Mouse (Mus musculus) liver, embryonic 16.5 days (tissue): ENCODE data around the gene Tspoap1. TPM values are rescaled to one million over a fixed set of nuclear protein-coding genes. Genes with fewer than 3 reads are reported as not detected.

ENCODE experiments used
- ATAC-seq: fragments of 200-750 bp; cut with Nextera tagmentation; 2 replicates; pipeline ENCODE4 v1.8.0; 2017; ENCODE audit warnings: low read depth, mild to moderate bottlenecking, moderate number of reproducible peaks, moderate library complexity
- H3K27ac ChIP-seq: fragments of 300-500 bp; sonication (generic); 2 replicates; pipeline ENCODE4 v1.5.1; 2014; ENCODE audit warnings: mild to moderate bottlenecking, low read length
- H3K27me3 ChIP-seq: fragments of 300-500 bp; sonication (generic); 2 replicates; pipeline ENCODE4 v1.6.1; 2014; ENCODE audit warnings: low read depth, low read length, mixed read lengths; ENCODE audit not compliant: control insufficient read depth, insufficient read depth
- H3K36me3 ChIP-seq: fragments of 300-500 bp; sonication (generic); 2 replicates; pipeline ENCODE4 v1.6.1; 2014; ENCODE audit warnings: mild to moderate bottlenecking; ENCODE audit not compliant: control insufficient read depth, insufficient read depth
- H3K4me1 ChIP-seq: fragments of 300-500 bp; sonication (generic); 2 replicates; pipeline ENCODE4 v1.6.1; 2014; ENCODE audit warnings: low read depth, low read length, mixed read lengths; ENCODE audit not compliant: control insufficient read depth
- H3K4me2 ChIP-seq: fragments of 300-500 bp; sonication (generic); 2 replicates; pipeline ENCODE4 v1.6.1; 2014; ENCODE audit warnings: low read depth, low read length, mixed read lengths
- H3K4me3 ChIP-seq: fragments of 300-500 bp; sonication (generic); 2 replicates; pipeline ENCODE4 v1.5.1; 2014; ENCODE audit warnings: low read depth, mild to moderate bottlenecking, low read length
- H3K9ac ChIP-seq: fragments of 300-500 bp; sonication (generic); 2 replicates; pipeline ENCODE4 v1.6.1; 2014; ENCODE audit warnings: low read depth, low read length
- H3K9me3 ChIP-seq: fragments of 300-500 bp; sonication (generic); replicated peaks from 2 replicates; pipeline ENCODE4 v1.6.1; 2016; ENCODE audit warnings: low read length; ENCODE audit not compliant: control insufficient read depth
- WGBS: fragments of 180-500 bp; shearing (Covaris S2); extraction: QIAGEN DNeasy Blood & Tissue Kit; methylation state at CpG from one replicate; pipeline ENCODE4 v1.1.7; 2014; ENCODE audit not compliant: insufficient replicate concordance; 5-methylcytosine and 5-hydroxymethylcytosine counted together
- polyA plus RNA-seq: library from polyadenylated mRNA; unstranded; fragments of >200 nt; fragmentation: Nextera tagmentation; extraction: Ambion mirVana; gene quantifications from 2 replicates; pipeline ENCODE4 v1.2.1, GENCODE M21; 2015

Tspoap1 gene
- polyA plus RNA-seq, 1 experiment from 2014 or later, result 2.7 TPM

GRCm38 (mm10) chr11:87736647-87737134 is 23.6 kb upstream of the Tspoap1 start:
- Histone ChIP-seq H3K9me3 (no peaks in the 10 kb centered on the region), H3K4me1 (peaks cover 54% of the 10 kb centered on the region), H3K9ac (peak overlapping the region; percentile 63), H3K27ac (peak overlapping the region; percentile 95), H3K4me2 (peak overlapping the region; percentile 98), H3K36me3 (peaks cover 21% of the 10 kb centered on the region), H3K27me3 (no peaks in the 10 kb centered on the region), H3K4me3 (peak overlapping the region; percentile 74)
- 1% methylated on average over 31 of the region's 31 CpGs for WGBS
- ATAC-seq, result peak; percentile 75

DNA sequence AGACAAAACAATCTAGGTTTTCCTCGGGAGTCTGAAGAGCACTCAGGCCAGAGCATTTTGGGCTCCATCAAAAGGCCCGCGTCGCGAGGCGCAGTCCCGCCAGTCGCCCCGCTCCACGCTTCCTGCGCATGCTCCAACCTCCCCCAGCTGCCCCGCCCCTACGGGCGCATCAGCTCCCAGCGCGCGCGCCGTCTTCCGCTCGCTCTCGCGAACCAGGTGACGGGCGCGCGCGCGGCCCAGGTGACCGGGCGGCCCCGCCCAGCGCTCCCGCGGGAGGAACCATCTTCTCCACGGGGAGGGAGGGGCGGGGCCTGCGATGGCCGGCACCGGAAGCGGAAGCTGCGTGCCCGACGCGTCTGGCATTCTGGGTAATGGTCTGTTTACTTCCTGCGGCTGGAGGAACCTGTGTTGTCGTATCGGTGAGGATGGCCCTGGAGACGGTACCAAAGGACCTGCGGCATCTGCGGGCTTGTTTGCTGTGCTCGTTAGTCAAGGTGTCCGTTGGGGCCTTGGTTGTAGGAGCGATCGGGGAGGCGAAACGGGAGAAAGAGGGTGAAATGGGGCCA is 23.1 kb upstream of the Tspoap1 start, which contains the start of gene Supt4a:
Supt4a (plus strand) TSS at position 378 of the 566 bp plus-strand sequence.
- peak within 1 kb of the TSS; percentile 98 for H3K4me2 ChIP-seq
- peaks cover 22% of the 10 kb centered on the region for H3K36me3 ChIP-seq
- H3K9ac ChIP-seq, result peak within 1 kb of the TSS; percentile 86
- peak within 1 kb of the TSS; percentile 95 for H3K27ac ChIP-seq
- no peaks in the 10 kb centered on the region for H3K9me3 ChIP-seq
- peak; percentile 92 for ATAC-seq
- under 1% methylated on average over 54 of the region's 57 CpGs for WGBS
- no peaks in the 10 kb centered on the region for H3K27me3 ChIP-seq
- peaks cover 48% of the 10 kb centered on the region for H3K4me1 ChIP-seq
- H3K4me3 ChIP-seq, result peak within 1 kb of the TSS; percentile 74

DNA sequence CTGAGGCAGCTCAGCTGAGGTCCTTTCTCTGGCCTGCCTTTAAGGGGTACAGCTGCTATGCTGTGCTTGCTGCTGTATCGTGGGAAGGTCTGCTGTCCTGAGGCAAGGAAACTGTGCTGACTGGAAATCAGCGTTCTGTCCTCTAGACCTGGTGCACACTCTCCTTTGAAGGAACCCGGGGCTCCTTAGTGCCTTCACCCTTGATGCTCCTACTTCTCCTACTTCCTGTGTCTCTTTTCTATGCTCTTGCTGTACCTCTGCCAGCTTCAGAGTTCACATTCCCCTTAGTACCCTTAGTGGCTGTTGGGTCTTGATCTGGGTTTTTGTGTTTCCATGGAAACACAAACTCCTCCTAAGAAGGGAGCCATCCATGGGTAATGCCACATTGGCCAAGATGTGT is 16.6 kb upstream of the Tspoap1 start:
- Histone ChIP-seq H3K9ac (no peak overlapping the region), H3K9me3 (no peaks in the 10 kb centered on the region), H3K4me2 (no peak overlapping the region), H3K27ac (no peak overlapping the region), H3K27me3 (no peaks in the 10 kb centered on the region), H3K4me1 (peaks cover 11% of the 10 kb centered on the region), H3K36me3 (peaks cover 44% of the 10 kb centered on the region), H3K4me3 (no peak overlapping the region)
- no peak for ATAC-seq
- 89% methylated on average over 3 of the region's 3 CpGs for WGBS

GRCm38 (mm10) chr11:87744964-87745363 is 15.4 kb upstream of the Tspoap1 start:
- H3K4me2 ChIP-seq, result no peak overlapping the region
- peaks cover 36% of the 10 kb centered on the region for H3K36me3 ChIP-seq
- no peak overlapping the region; the same call in 1 of the 2 replicates for H3K27ac ChIP-seq
- peaks cover 21% of the 10 kb centered on the region for H3K4me1 ChIP-seq
- no peaks in the 10 kb centered on the region for H3K27me3 ChIP-seq
- no peak for ATAC-seq
- no peaks in the 10 kb centered on the region for H3K9me3 ChIP-seq
- no peak overlapping the region for H3K9ac ChIP-seq
- WGBS, result 41% methylated on average over 4 of the region's 4 CpGs
- no peak overlapping the region for H3K4me3 ChIP-seq

GRCm38 (mm10) chr11:87745632-87746555 is 14.4 kb upstream of the Tspoap1 start:
- Histone ChIP-seq H3K27ac (peak overlapping the region; percentile 35), H3K9me3 (no peaks in the 10 kb centered on the region), H3K4me1 (peaks cover 29% of the 10 kb centered on the region), H3K4me2 (no peak overlapping the region), H3K9ac (no peak overlapping the region), H3K4me3 (no peak overlapping the region), H3K27me3 (no peaks in the 10 kb centered on the region), H3K36me3 (peaks cover 29% of the 10 kb centered on the region)
- WGBS, result 82% methylated on average over 9 of the region's 9 CpGs
- no peak for ATAC-seq

GRCm38 (mm10) chr11:87747312-87747711 is 13.0 kb upstream of the Tspoap1 start:
- no peak for ATAC-seq
- 96% methylated on average over 5 of the region's 5 CpGs for WGBS
- Histone ChIP-seq H3K9ac (no peak overlapping the region), H3K4me1 (peaks cover 44% of the 10 kb centered on the region), H3K4me3 (no peak overlapping the region), H3K27me3 (no peaks in the 10 kb centered on the region), H3K36me3 (peaks cover 22% of the 10 kb centered on the region), H3K9me3 (no peaks in the 10 kb centered on the region), H3K4me2 (no peak overlapping the region), H3K27ac (no peak overlapping the region)

- no peak for ATAC-seq
- peak overlapping the region; percentile 99 for H3K27ac ChIP-seq
- no peak overlapping the region for H3K4me3 ChIP-seq
- H3K4me1 ChIP-seq, result peaks cover 48% of the 10 kb centered on the region
- H3K36me3 ChIP-seq, result peaks cover 18% of the 10 kb centered on the region
- H3K27me3 ChIP-seq, result no peaks in the 10 kb centered on the region
- no peaks in the 10 kb centered on the region for H3K9me3 ChIP-seq
- WGBS, result 81% methylated on average over 7 of the region's 7 CpGs
- peak overlapping the region; percentile 77 for H3K9ac ChIP-seq
- peak overlapping the region; percentile 85 for H3K4me2 ChIP-seq
Observed at GRCm38 (mm10) chr11:87747716-87748115, 12.6 kb upstream of the Tspoap1 start.

DNA sequence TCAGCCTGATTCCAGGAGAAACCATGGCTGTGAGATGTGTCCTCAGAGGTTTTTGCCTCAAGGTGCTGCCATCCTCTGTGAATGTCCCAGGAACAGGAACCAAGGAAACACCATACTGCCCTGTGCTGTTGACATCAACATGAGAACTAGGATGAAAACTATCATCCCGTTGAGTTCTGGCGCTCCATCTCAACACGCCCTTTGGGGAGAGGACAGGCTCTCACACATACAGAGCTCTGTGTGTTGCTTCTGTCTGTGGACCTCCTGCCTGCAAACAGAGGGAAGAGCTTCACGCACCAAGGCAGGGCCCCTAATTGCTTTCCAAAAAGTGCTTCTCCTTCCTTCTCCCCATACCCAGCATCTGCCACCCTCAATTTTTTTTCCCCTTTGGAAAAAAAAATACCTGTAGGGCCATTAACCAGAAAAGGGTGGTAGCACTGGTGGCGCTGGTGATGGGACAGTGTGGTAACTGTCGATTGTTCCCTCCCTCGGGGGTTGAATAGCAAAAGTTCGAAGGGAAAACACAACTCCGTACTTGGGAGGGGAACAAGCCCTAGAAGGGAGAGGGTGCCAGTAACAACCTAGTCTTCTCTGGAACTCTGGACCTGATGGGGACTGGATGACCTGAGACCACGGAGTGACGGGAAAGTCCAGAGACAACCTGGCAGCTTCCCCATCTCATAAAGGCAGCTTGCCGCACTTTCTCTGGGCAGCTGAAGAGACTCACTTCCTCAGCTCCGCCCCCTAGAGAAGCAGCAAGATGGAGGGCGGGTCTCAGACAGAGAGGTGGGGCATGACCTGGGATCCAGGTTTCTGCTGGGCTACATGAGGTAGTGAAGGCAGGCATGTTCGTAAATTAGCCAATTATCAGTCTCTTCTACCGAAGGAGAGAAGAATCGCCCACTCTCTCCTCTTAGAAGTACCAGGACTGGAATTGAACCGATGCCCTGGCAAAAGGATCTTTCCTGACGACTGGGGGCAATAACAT is 11.9 kb upstream of the Tspoap1 start:
- ATAC-seq, result peak; percentile 65
- WGBS, result 13% methylated on average over 19 of the region's 19 CpGs
- peak overlapping the region; percentile 99 for H3K27ac ChIP-seq
- H3K9me3 ChIP-seq, result no peaks in the 10 kb centered on the region
- H3K4me3 ChIP-seq, result peak overlapping the region; percentile 59
- peak overlapping the region; percentile 77 for H3K9ac ChIP-seq
- peaks cover 13% of the 10 kb centered on the region for H3K36me3 ChIP-seq
- H3K4me1 ChIP-seq, result peaks cover 55% of the 10 kb centered on the region
- H3K27me3 ChIP-seq, result no peaks in the 10 kb centered on the region
- peak overlapping the region; percentile 85 for H3K4me2 ChIP-seq
